Mouse (Mus musculus) spleen, embryonic (tissue): ENCODE measurements at regions not wholly inside any gene's neighbourhood (a gene's known extent, or its start where the extent isn't known, plus 50 kb on each side); places are given as distances from the start of the nearest gene placed in this dataset.

ENCODE experiments used
- CTCF ChIA-PET: fragments of 350-600 bp; sonication (Branson Sonifier 250); formaldehyde crosslinking; loops from one replicate; lab custom pipeline; 2022; lab: Charles Lee

GRCm38 (mm10) chr10:38288689-38289283 lies 532.8 kb downstream of the Rfpl4b start:
- CTCF ChIA-PET = no interaction called here

GRCm38 (mm10) chr10:38269136-38269535 lies 552.4 kb downstream of the Rfpl4b start:
- CTCF ChIA-PET = no interaction called here

GRCm38 (mm10) chr10:38265564-38265963 lies 556.0 kb downstream of the Rfpl4b start:
- CTCF ChIA-PET = no interaction called here

GRCm38 (mm10) chr10:38246821-38247220 lies 574.8 kb downstream of the Rfpl4b start:
- CTCF ChIA-PET = no interaction called here
